13 mouse cellular contexts compared by ENCODE assay signal in the genomic region with DNA sequence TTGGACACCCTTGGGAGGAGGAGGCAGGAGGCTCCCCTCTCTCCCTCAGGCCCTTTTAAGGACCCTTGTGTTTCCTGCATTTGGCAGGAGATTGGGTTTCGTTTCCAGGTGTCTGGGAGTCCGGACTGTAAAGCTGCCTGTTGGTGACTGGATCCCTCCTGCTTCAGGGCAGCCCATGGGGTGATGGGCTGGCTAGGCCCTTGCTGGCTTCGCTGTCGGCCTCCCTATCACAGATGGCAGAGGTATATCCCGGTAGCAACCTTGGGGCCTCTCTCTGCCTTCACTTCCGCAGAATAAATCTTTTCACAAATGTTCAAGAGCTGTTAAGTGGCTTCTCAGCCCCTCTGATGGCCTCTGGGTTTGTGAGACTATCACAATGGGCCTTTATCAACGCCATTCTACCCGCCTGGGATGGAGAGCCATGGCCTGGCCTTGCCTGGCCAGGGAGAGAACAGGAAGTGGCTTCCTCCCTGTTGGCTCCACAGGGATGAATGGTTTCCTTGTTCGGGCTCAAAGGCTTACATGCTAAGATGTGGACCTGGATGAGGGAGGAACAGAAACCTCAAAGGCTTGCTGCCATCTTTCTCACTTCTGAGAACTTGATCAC. TPM values are rescaled to one million over a fixed set of nuclear protein-coding genes. Genes with fewer than 3 reads are reported as not detected.
DNase-seq lines count a peak whose midpoint lies in the region; ATAC-seq and TF ChIP-seq lines count a peak whose summit lies in the region.
"Had no signal": no experiment of that assay in that cellular context is flagged by ENCODE, and none has a peak within 500 bp of the region (broad histone marks: within the 10 kb centered on the region; RNA-seq: fewer than 3 reads in every experiment).

No protein-coding gene starts in this region.

- WGBS in forebrain, embryonic 13.5 days = 66% methylated on average over 9 of the region's 9 CpGs
- WGBS in forebrain, embryonic 14.5 days = 70% methylated on average over 9 of the region's 9 CpGs
- 75% methylated on average over 9 of the region's 9 CpGs for WGBS in liver, postnatal 0 days (ENCODE audit: insufficient replicate concordance)
- WGBS in embryonic facial prominence, embryonic 15.5 days = 51% methylated on average over 9 of the region's 9 CpGs

- H3K4me1 ChIP-seq in forebrain, embryonic 13.5 days = no peaks in the 10 kb centered on the region
- no peaks in the 10 kb centered on the region for H3K4me1 ChIP-seq in forebrain, embryonic 14.5 days (ENCODE audit: control insufficient read depth, insufficient read depth, low read length)
- H3K4me1 ChIP-seq in liver, postnatal 0 days (ENCODE audit: insufficient read depth) = peaks cover 2% of the 10 kb centered on the region; the same call in 1 of the 2 replicates
- H3K4me1 ChIP-seq in embryonic facial prominence, embryonic 15.5 days = peaks cover 33% of the 10 kb centered on the region

- 0 out of 2 replicates have a peak overlapping the region, but pooled peaks have one; percentile 6 for H3K27ac ChIP-seq in forebrain, embryonic 13.5 days
- H3K27ac ChIP-seq in forebrain, embryonic 14.5 days (ENCODE audit: low read depth, low read length) = no peak overlapping the region
- peak overlapping the region; percentile 55 for H3K27ac ChIP-seq in liver, postnatal 0 days (ENCODE audit: low read depth)
- peak overlapping the region; percentile 4; the same call in 1 of the 2 replicates for H3K27ac ChIP-seq in embryonic facial prominence, embryonic 15.5 days (replicated peaks)
- H3K27ac ChIP-seq: liver, embryonic 14.5 days had no signal

- intact Hi-C loops in left cerebral cortex, postnatal 36 days (cut with DNase I) = no loop called here

- H3K9me3 ChIP-seq in forebrain, embryonic 13.5 days (replicated peaks) = no peaks in the 10 kb centered on the region
- H3K9me3 ChIP-seq in forebrain, embryonic 14.5 days (replicated peaks; ENCODE audit: control insufficient read depth, low read length) = no peaks in the 10 kb centered on the region
- no peaks in the 10 kb centered on the region for H3K9me3 ChIP-seq in liver, postnatal 0 days (ENCODE audit: low read length)
- H3K9me3 ChIP-seq in embryonic facial prominence, embryonic 15.5 days (replicated peaks) = no peaks in the 10 kb centered on the region

- H3K27me3 ChIP-seq in forebrain, embryonic 13.5 days = no peaks in the 10 kb centered on the region
- no peaks in the 10 kb centered on the region for H3K27me3 ChIP-seq in forebrain, embryonic 14.5 days (replicated peaks; ENCODE audit: control insufficient read depth, insufficient read depth, low read length)
- no peaks in the 10 kb centered on the region for H3K27me3 ChIP-seq in liver, postnatal 0 days (ENCODE audit: insufficient read depth, low read length)
- H3K27me3 ChIP-seq in embryonic facial prominence, embryonic 15.5 days = no peaks in the 10 kb centered on the region

- DNase-seq in forebrain, embryonic 14.5 days (ENCODE audit: low spot score) = no peak
- DNase-seq in liver, postnatal 0 days = no peak
- no peak for DNase-seq in liver
- DNase-seq in mesoderm, embryonic 11.5 days (ENCODE audit: low read depth, low spot score) = peak; percentile 55
- no peak for DNase-seq in left cerebral cortex, postnatal 36 days (ENCODE audit: low spot score in 2 of 2)
- no peak for DNase-seq in natural killer cell, adult 2 months (ENCODE audit: low spot score in 2 of 2)
- DNase-seq: adrenal gland, adult 8-10 months; cerebellum, adult 9-11 months; heart, postnatal 36 days; midbrain, embryonic 14.5 days had no signal

- no peak for TF ChIP-seq CTCF in liver, postnatal 0 days (IDR thresholded peaks at IDR 0.05; ENCODE audit: low read depth)

- no peak overlapping the region for H3K4me2 ChIP-seq in forebrain, embryonic 13.5 days
- H3K4me2 ChIP-seq in forebrain, embryonic 14.5 days (ENCODE audit: low read length) = no peak overlapping the region
- H3K4me2 ChIP-seq in liver, postnatal 0 days (ENCODE audit: low read depth, low read length) = no peak overlapping the region
- H3K4me2 ChIP-seq in embryonic facial prominence, embryonic 15.5 days (replicated peaks) = no peak overlapping the region

- no peak overlapping the region for H3K9ac ChIP-seq in forebrain, embryonic 13.5 days
- H3K9ac ChIP-seq in forebrain, embryonic 14.5 days (ENCODE audit: low read length) = no peak overlapping the region
- H3K9ac ChIP-seq in liver, postnatal 0 days (replicated peaks) = no peak overlapping the region
- no peak overlapping the region for H3K9ac ChIP-seq in embryonic facial prominence, embryonic 15.5 days
- H3K9ac ChIP-seq: liver, embryonic 14.5 days had no signal

- no peak for TF ChIP-seq EP300 in liver, postnatal 0 days (IDR thresholded peaks at IDR 0.05; ENCODE audit: low read depth)

- H3K4me3 ChIP-seq in forebrain, embryonic 13.5 days = no peak overlapping the region
- no peak overlapping the region for H3K4me3 ChIP-seq in forebrain, embryonic 14.5 days (ENCODE audit: low read depth, low read length)
- H3K4me3 ChIP-seq in liver, postnatal 0 days (ENCODE audit: low read depth, low read length) = no peak overlapping the region
- no peak overlapping the region for H3K4me3 ChIP-seq in embryonic facial prominence, embryonic 15.5 days (replicated peaks)

- no peak for ATAC-seq in forebrain, embryonic 13.5 days
- no peak for ATAC-seq in forebrain, embryonic 14.5 days
- ATAC-seq in liver, postnatal 0 days = no peak
- no peak for ATAC-seq in embryonic facial prominence, embryonic 15.5 days (ENCODE audit: insufficient number of reproducible peaks, low FRiP score, low TSS enrichment, low read depth)

- peaks cover 50% of the 10 kb centered on the region for H3K36me3 ChIP-seq in forebrain, embryonic 13.5 days (ENCODE audit: poor library complexity, severe bottlenecking)
- peaks cover 43% of the 10 kb centered on the region for H3K36me3 ChIP-seq in forebrain, embryonic 14.5 days (ENCODE audit: control insufficient read depth, insufficient read depth, low read length)
- H3K36me3 ChIP-seq in liver, postnatal 0 days (replicated peaks; ENCODE audit: insufficient read depth, low read length) = peaks cover 32% of the 10 kb centered on the region
- peaks cover 35% of the 10 kb centered on the region for H3K36me3 ChIP-seq in embryonic facial prominence, embryonic 15.5 days

RNA-seq across cellular contexts. Expression of a gene that starts 15.3 kb away (rescaled TPM):
- 187 and 188 TPM in 2 replicates for polyA plus RNA-seq in forebrain, embryonic 13.5 days (2015; fragmentation: Nextera tagmentation; extraction: Ambion mirVana)
- polyA plus RNA-seq in forebrain, embryonic 14.5 days (2014; fragmentation: Nextera tagmentation; extraction: Ambion mirVana) = 215 and 222 TPM in 2 replicates
- 236 and 246 TPM in 2 replicates for polyA plus RNA-seq in liver, postnatal 0 days (2015; fragmentation: Nextera tagmentation; extraction: Ambion mirVana)
- 162 and 186 TPM in 2 replicates for polyA plus RNA-seq in embryonic facial prominence, embryonic 15.5 days (2015; fragmentation: Nextera tagmentation; extraction: Ambion mirVana)
- 10 to 100 TPM; 67.1 to 85.8 TPM for total RNA-seq in left cerebral cortex, postnatal 36 days (2021)

RNA-seq across cellular contexts. Expression of a gene that starts 30.4 kb away (rescaled TPM):
- polyA plus RNA-seq in forebrain, embryonic 13.5 days (2015; fragmentation: Nextera tagmentation; extraction: Ambion mirVana) = 27.9 and 32.2 TPM in 2 replicates
- 11.7 and 13.2 TPM in 2 replicates for polyA plus RNA-seq in forebrain, embryonic 14.5 days (2014; fragmentation: Nextera tagmentation; extraction: Ambion mirVana)
- polyA plus RNA-seq in liver, postnatal 0 days (2015; fragmentation: Nextera tagmentation; extraction: Ambion mirVana) = 5.0 and 5.6 TPM in 2 replicates
- 25.6 and 26.7 TPM in 2 replicates for polyA plus RNA-seq in embryonic facial prominence, embryonic 15.5 days (2015; fragmentation: Nextera tagmentation; extraction: Ambion mirVana)
- total RNA-seq in left cerebral cortex, postnatal 36 days (2021) = 10 to 100 TPM; 36.4 to 44.1 TPM

RNA-seq across cellular contexts. Expression of a gene that starts 41.3 kb away (rescaled TPM):
- polyA plus RNA-seq in forebrain, embryonic 13.5 days (2015; fragmentation: Nextera tagmentation; extraction: Ambion mirVana) = 1.4 and 2.0 TPM in 2 replicates
- 0.43 and 0.95 TPM in 2 replicates for polyA plus RNA-seq in forebrain, embryonic 14.5 days (2014; fragmentation: Nextera tagmentation; extraction: Ambion mirVana)
- polyA plus RNA-seq in liver, postnatal 0 days (2015; fragmentation: Nextera tagmentation; extraction: Ambion mirVana) = 0.18 and 0.31 TPM in 2 replicates
- polyA plus RNA-seq in embryonic facial prominence, embryonic 15.5 days (2015; fragmentation: Nextera tagmentation; extraction: Ambion mirVana) = 1.2 and 1.6 TPM in 2 replicates
- total RNA-seq in left cerebral cortex, postnatal 36 days (2021) = 1 to 10 TPM in 1 of 2 experiments, under 1 TPM in 1; 0.62 to 1.8 TPM
